Mouse (Mus musculus) embryonic facial prominence, embryonic 13.5 days (tissue): ENCODE results near the gene Bola2. TPM values are rescaled to one million over a fixed set of nuclear protein-coding genes. Genes with fewer than 3 reads are reported as not detected.

Experiments used
- ATAC-seq: fragments of 200-750 bp; cut with Nextera tagmentation; 2 replicates; pipeline ENCODE4 v1.8.0; 2017; ENCODE audit warnings: low read depth; ENCODE audit not compliant: insufficient number of reproducible peaks, insufficient read depth, low FRiP score, low TSS enrichment
- H3K27ac ChIP-seq: fragments of 300-500 bp; sonication (generic); 2 replicates; pipeline ENCODE4 v1.5.1; 2015; ENCODE audit warnings: moderate library complexity, mild to moderate bottlenecking, inconsistent platforms
- H3K27me3 ChIP-seq: fragments of 300-500 bp; sonication (generic); 2 replicates; pipeline ENCODE4 v1.6.1; 2015; ENCODE audit warnings: mild to moderate bottlenecking, inconsistent platforms
- H3K36me3 ChIP-seq: fragments of 300-500 bp; sonication (generic); 2 replicates; pipeline ENCODE4 v1.6.1; 2015; ENCODE audit warnings: mild to moderate bottlenecking, inconsistent platforms
- H3K4me1 ChIP-seq: fragments of 300-500 bp; sonication (generic); 2 replicates; pipeline ENCODE4 v1.6.1; 2015; ENCODE audit warnings: inconsistent platforms
- H3K4me2 ChIP-seq: fragments of 300-500 bp; sonication (generic); 2 replicates; pipeline ENCODE4 v1.6.1; 2015; ENCODE audit warnings: moderate library complexity, mild to moderate bottlenecking, inconsistent platforms
- H3K4me3 ChIP-seq: fragments of 300-500 bp; sonication (generic); 2 replicates; pipeline ENCODE4 v1.5.1; 2015; ENCODE audit warnings: mild to moderate bottlenecking, inconsistent platforms
- H3K9ac ChIP-seq: fragments of 300-500 bp; sonication (generic); 2 replicates; pipeline ENCODE4 v1.6.1; 2015; ENCODE audit warnings: mild to moderate bottlenecking, inconsistent platforms
- H3K9me3 ChIP-seq: fragments of 300-500 bp; sonication (generic); 2 replicates; pipeline ENCODE4 v1.6.1; 2016; ENCODE audit warnings: inconsistent platforms
- WGBS: fragments of 180-500 bp; shearing (Covaris S2); methylation state at CpG from one replicate; pipeline ENCODE4 v1.1.7; 2015; ENCODE audit warnings: mixed read lengths; 5-methylcytosine and 5-hydroxymethylcytosine counted together
- polyA plus RNA-seq: library from polyadenylated mRNA; unstranded; fragments of >200 nt; fragmentation: Nextera tagmentation; extraction: Ambion mirVana; gene quantifications from 2 replicates; pipeline ENCODE4 v1.2.1, GENCODE M21; 2015

The Bola2 gene
- polyA plus RNA-seq, 1 experiment from 2014 or later, result 139 TPM

DNA sequence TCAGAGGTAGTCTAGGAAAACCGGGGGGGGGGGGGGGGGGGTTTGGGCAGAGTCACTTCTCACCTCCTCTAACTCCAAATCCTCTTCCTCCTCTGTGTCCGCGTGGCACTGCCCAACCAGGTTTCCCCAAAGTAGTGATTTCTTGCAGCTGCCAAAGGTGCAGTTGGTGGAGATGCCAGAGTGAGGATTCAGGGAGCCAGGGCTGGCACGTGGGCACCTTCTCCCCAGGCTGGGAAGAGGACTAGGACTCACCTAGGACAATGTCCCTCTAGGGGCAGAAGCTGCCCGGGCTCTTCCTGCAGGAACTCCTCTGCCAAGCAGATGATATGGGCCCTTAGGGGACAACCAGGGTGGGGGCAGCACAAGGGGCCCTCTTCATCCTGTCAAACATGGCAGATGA, 3.5 kb upstream of the Bola2 start:
- no peaks in the 10 kb centered on the region for H3K27me3 ChIP-seq
- no peak overlapping the region for H3K4me2 ChIP-seq
- peaks cover 30% of the 10 kb centered on the region for H3K36me3 ChIP-seq
- no peaks in the 10 kb centered on the region for H3K9me3 ChIP-seq
- no peak overlapping the region for H3K9ac ChIP-seq
- no peak overlapping the region for H3K27ac ChIP-seq
- 89% methylated on average over 4 of the region's 5 CpGs for WGBS
- H3K4me1 ChIP-seq, result peaks cover 18% of the 10 kb centered on the region
- H3K4me3 ChIP-seq, result no peak overlapping the region
- ATAC-seq, result no peak

DNA sequence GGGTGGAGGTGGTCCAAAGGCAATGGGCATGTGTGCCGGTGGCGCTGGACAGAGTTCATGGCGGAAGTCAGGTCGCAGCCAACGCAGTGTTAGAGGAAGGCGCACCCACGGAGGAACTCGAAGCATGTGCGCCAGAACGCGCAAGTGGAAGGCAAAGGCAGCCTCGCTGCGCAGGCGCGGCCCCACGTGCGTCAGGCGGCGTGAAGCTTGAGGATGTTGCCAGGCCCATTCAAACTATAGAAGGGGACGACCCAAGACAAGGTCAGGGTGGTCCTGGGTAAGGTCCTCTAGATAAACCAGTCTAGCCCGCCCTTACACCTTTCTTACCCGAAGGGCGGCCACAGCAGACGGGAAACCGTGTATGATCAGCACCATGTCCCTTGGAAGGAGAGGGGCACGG, 2.8 kb upstream of the Bola2 start:
- no peak for ATAC-seq
- Histone ChIP-seq H3K4me1 (peaks cover 26% of the 10 kb centered on the region), H3K27me3 (no peaks in the 10 kb centered on the region), H3K9me3 (no peaks in the 10 kb centered on the region), H3K4me2 (no peak overlapping the region), H3K36me3 (peaks cover 36% of the 10 kb centered on the region), H3K27ac (no peak overlapping the region), H3K9ac (no peak overlapping the region), H3K4me3 (no peak overlapping the region)
- WGBS, result 94% methylated on average over 26 of the region's 26 CpGs

GRCm38 (mm10) chr7:126693256-126693655, 1.9 kb upstream of the Bola2 start:
- peaks cover 36% of the 10 kb centered on the region for H3K36me3 ChIP-seq
- no peak overlapping the region for H3K27ac ChIP-seq
- ATAC-seq, result no peak
- WGBS, result 30% methylated on average over 3 of the region's 3 CpGs
- peaks cover 26% of the 10 kb centered on the region for H3K4me1 ChIP-seq
- H3K27me3 ChIP-seq, result no peaks in the 10 kb centered on the region
- H3K9me3 ChIP-seq, result no peaks in the 10 kb centered on the region
- H3K4me3 ChIP-seq, result no peak overlapping the region
- H3K9ac ChIP-seq, result no peak overlapping the region
- no peak overlapping the region for H3K4me2 ChIP-seq

GRCm38 (mm10) chr7:126693781-126694180, 1.4 kb upstream of the Bola2 start:
- Histone ChIP-seq H3K4me3 (no peak overlapping the region), H3K27me3 (no peaks in the 10 kb centered on the region), H3K4me2 (peak overlapping the region; percentile 97; the same call in 1 of the 2 replicates), H3K9ac (no peak overlapping the region), H3K36me3 (peaks cover 36% of the 10 kb centered on the region), H3K27ac (no peak overlapping the region), H3K4me1 (peaks cover 26% of the 10 kb centered on the region), H3K9me3 (no peaks in the 10 kb centered on the region)
- 84% methylated on average over 7 of the region's 7 CpGs for WGBS
- ATAC-seq, result no peak

DNA sequence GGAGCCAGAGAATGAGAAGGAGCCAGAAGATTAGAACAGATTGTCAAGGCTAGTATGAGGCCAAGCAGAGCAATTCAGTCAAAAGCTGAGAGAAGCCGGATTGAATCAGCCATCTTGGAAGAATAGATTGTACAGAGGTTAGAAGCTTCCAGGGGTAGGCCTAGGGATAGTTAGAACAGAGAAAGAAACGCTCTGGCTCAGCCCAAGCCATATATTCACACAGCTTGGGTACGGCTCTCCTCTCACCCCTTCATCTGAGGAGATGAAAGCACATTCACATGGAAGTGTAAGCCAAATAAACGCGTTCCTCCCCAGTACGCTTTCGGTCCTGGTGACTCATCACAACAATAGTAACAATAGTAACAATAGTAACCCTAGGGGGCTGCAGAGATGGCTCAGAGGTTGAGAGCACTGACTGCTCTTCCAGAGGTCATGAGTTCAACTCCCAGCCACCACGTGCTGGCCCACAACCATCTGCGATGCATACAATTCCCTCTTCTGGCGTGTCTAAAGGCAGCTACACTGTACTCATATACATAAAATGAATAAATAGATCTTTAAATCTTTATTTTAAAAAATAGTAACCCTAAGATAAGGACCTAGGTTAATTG, 655 bp upstream of the Bola2 start:
- Histone ChIP-seq H3K4me1 (peaks cover 26% of the 10 kb centered on the region), H3K27ac (peak overlapping the region; percentile 96), H3K36me3 (peaks cover 40% of the 10 kb centered on the region), H3K9me3 (no peaks in the 10 kb centered on the region), H3K4me3 (peak overlapping the region; percentile 83), H3K9ac (peak overlapping the region; percentile 61; the same call in 1 of the 2 replicates), H3K4me2 (peak overlapping the region; percentile 97), H3K27me3 (no peaks in the 10 kb centered on the region)
- WGBS, result 48% methylated on average over 10 of the region's 10 CpGs
- ATAC-seq, result no peak

DNA sequence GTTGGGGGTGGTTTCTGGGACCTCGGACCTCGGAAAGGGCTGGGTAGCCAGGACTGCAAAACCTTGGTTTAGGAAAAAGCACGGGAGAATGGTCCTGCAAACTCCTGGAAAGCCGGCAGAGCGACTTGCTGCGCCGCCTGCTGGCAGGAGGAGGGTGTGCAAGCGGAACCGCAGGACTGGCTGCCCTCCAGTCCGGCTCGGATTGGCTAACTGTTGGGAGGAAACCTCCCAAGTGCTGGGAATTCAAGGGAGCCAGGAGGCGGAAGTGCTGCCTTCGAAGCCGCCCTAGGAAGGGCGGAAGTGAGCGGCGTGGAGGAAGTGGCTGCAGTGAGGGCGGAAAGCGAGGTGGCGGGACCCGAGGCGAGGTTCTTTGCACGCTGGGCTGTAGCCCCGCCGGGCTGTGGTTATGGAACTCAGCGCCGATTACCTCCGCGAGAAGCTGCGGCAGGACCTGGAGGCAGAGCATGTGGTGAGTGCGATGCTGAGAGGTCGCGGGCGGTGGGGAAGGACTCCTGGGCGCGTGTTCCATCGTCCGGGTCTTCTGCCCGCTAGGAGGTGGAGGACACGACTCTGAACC, 518 bp downstream of the Bola2 start, which contains the start of gene Slx1b:
TSS of gene Slx1b (minus strand) at position 154 of the 577 bp plus-strand sequence.
- H3K36me3 ChIP-seq, result peaks cover 35% of the 10 kb centered on the region
- H3K27me3 ChIP-seq, result no peaks in the 10 kb centered on the region
- ATAC-seq, result peak; percentile 89
- no peaks in the 10 kb centered on the region for H3K9me3 ChIP-seq
- peak within 1 kb of the TSS; percentile 93 for H3K9ac ChIP-seq
- peaks cover 26% of the 10 kb centered on the region for H3K4me1 ChIP-seq
- H3K27ac ChIP-seq, result peak within 1 kb of the TSS; percentile 96
- WGBS, result under 1% methylated on average over 40 of the region's 40 CpGs
- peak within 1 kb of the TSS; percentile 97 for H3K4me2 ChIP-seq
- peak within 1 kb of the TSS; percentile 83 for H3K4me3 ChIP-seq

DNA sequence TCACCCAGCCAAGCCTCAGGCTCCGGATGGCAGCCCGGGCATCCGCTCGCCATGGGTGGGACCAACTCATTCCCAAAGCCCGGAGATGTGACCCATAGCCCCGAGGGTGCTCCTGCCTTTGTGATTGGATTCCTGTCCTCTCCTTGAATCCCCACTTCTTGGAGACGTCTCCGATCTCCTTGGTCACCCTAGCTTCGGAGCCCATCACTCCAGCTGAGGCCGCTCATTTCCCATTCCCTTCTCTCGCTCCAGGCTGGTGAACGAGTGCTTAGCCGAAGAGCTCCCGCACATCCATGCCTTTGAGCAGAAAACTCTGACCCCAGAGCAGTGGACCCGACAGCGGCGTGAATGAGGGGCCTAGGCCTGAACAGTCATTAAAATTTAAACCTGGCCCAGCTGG, 1.1 kb downstream of the Bola2 start:
- Histone ChIP-seq H3K4me3 (peak overlapping the region; percentile 83), H3K27ac (no peak overlapping the region), H3K27me3 (no peaks in the 10 kb centered on the region), H3K4me2 (peak overlapping the region; percentile 97), H3K9ac (peak overlapping the region; percentile 86), H3K4me1 (peaks cover 31% of the 10 kb centered on the region), H3K9me3 (no peaks in the 10 kb centered on the region), H3K36me3 (peaks cover 29% of the 10 kb centered on the region)
- WGBS, result 2% methylated on average over 17 of the region's 17 CpGs
- ATAC-seq, result no peak

DNA sequence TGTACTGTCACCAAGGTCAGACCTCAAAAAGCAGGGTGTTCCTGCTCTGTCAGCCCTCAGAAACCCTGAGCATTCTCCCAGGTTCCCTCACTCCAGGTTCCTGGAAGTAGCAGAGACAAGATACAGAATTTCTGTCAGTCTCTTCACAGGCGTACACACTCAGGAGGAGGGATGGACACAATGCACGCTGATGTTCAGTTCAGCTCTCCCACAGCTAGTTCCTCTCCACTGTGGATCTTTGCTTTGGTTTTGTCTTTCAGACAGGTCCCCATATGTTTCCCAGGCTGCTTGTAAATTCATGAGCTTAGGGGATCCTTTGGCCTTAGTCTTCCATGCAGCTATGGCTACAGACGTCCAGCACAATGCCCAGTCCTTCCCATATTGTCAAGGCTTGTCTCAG, 1.7 kb downstream of the Bola2 start:
- peak overlapping the region; percentile 83 for H3K4me3 ChIP-seq

DNA sequence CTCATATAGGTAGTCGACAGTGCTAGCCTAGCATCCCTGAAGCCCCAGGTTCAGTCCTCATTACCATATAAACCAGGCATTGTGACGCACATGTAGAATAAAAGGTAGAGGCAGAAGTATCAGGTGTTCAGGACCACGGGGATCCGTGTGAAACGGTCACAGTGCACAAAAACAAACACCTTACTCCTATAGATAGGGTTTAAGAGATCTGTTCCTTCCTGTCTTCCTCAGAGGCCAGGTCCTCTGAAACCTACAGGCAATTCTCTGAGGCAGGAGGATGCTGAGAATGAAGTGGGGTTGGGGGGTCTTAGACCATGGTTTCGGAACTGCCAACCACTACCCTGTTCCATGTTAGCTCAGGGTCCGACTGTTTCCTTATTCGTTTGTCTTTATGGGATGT, 2.6 kb downstream of the Bola2 start:
- no peaks in the 10 kb centered on the region for H3K9me3 ChIP-seq
- 92% methylated on average over 8 of the region's 8 CpGs for WGBS
- no peak overlapping the region for H3K27ac ChIP-seq
- no peak overlapping the region for H3K9ac ChIP-seq
- ATAC-seq, result no peak
- H3K4me2 ChIP-seq, result no peak overlapping the region
- peaks cover 34% of the 10 kb centered on the region for H3K4me1 ChIP-seq
- peaks cover 7% of the 10 kb centered on the region; the same call in 1 of the 2 replicates for H3K27me3 ChIP-seq
- 0 out of 2 replicates have a peak, but pooled peaks cover 16% of the 10 kb centered on the region for H3K36me3 ChIP-seq
- H3K4me3 ChIP-seq, result no peak overlapping the region

More for the DNA sequence above, 1.7 kb downstream of the Bola2 start:
- ATAC-seq, result no peak
- peaks cover under 1% of the 10 kb centered on the region; the same call in 1 of the 2 replicates for H3K27me3 ChIP-seq
- peak overlapping the region; percentile 97 for H3K4me2 ChIP-seq
- H3K27ac ChIP-seq, result no peak overlapping the region
- peaks cover 23% of the 10 kb centered on the region for H3K36me3 ChIP-seq
- H3K4me1 ChIP-seq, result peaks cover 34% of the 10 kb centered on the region
- 82% methylated on average over 3 of the region's 3 CpGs for WGBS
- no peaks in the 10 kb centered on the region for H3K9me3 ChIP-seq
- peak overlapping the region; percentile 86 for H3K9ac ChIP-seq

- ATAC-seq, result no peak
- Histone ChIP-seq H3K4me1 (peaks cover 33% of the 10 kb centered on the region), H3K27me3 (peaks cover 32% of the 10 kb centered on the region), H3K4me3 (no peak overlapping the region), H3K9me3 (no peaks in the 10 kb centered on the region), H3K4me2 (0 out of 2 replicates have a peak overlapping the region, but pooled peaks have one; percentile 36), H3K27ac (no peak overlapping the region), H3K36me3 (0 out of 2 replicates have a peak, but pooled peaks cover 16% of the 10 kb centered on the region), H3K9ac (peak overlapping the region; percentile 27; the same call in 1 of the 2 replicates)
- 83% methylated on average over 25 of the region's 25 CpGs for WGBS
Observed at GRCm38 (mm10) chr7:126700063-126701015, 5.1 kb downstream of the Bola2 start.

DNA sequence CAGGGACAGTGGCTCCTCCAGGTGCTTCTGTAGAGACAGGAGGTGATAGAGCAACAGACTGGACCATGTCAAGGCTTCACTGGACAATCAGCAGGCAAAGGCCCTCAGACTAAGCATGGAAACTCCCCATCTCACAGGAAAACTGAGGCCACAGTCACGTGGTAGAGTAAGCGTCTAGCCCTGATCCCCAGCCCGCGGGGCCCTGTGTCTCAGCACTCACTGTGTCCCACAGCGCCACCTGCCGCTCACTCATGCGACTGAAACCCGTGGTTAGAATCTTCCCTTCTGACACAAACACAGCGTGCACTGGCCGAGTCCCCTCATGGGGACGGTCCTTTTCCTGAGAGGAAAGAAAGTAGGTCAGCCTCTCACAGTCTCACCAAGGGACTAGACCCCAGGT, 5.9 kb downstream of the Bola2 start:
- WGBS, result 2% methylated on average over 11 of the region's 11 CpGs
- H3K4me2 ChIP-seq, result peak overlapping the region; percentile 36

More for the DNA sequence above, 5.9 kb downstream of the Bola2 start:
- peaks cover 39% of the 10 kb centered on the region for H3K27me3 ChIP-seq
- peaks cover 33% of the 10 kb centered on the region for H3K4me1 ChIP-seq
- peak overlapping the region; percentile 49; the same call in 1 of the 2 replicates for H3K9ac ChIP-seq
- 0 out of 2 replicates have a peak, but pooled peaks cover 16% of the 10 kb centered on the region for H3K36me3 ChIP-seq
- H3K27ac ChIP-seq, result no peak overlapping the region
- ATAC-seq, result 0 out of 2 replicates have a peak, but pooled peaks have one; percentile 41
- no peaks in the 10 kb centered on the region for H3K9me3 ChIP-seq
- peak overlapping the region; percentile 2; the same call in 1 of the 2 replicates for H3K4me3 ChIP-seq
